In genomic region chr5:142319268-142319667, GRCm38 (mm10) we compare ENCODE assay signal across 8 mouse cellular contexts.
DNase-seq lines count a peak whose midpoint lies in the region; ATAC-seq and TF ChIP-seq lines count a peak whose summit lies in the region.

No protein-coding gene starts in this region.

- peaks cover 5% of the 10 kb centered on the region; the same call in 1 of the 2 replicates for H3K27me3 ChIP-seq in E14TG2a.4 (ENCODE audit: insufficient read depth, low read length)
- no peaks in the 10 kb centered on the region for H3K27me3 ChIP-seq in liver, postnatal 0 days (ENCODE audit: insufficient read depth, low read length)

- peak; percentile 70 for ATAC-seq in erythroblast, adult 5-6 weeks (replicated peaks; ENCODE audit: low FRiP score, poor library complexity, severe bottlenecking)
- ATAC-seq in liver, postnatal 0 days, result 0 out of 2 replicates have a peak, but pooled peaks have one; percentile 25

- TF ChIP-seq CTCF in E14TG2a.4 (conservative IDR thresholded peaks at IDR 0.05; ENCODE audit: low read length), result peak; percentile 75
- peak; percentile 86 for TF ChIP-seq CTCF in liver, postnatal 0 days (IDR thresholded peaks at IDR 0.05; ENCODE audit: low read depth)

- H3K27ac ChIP-seq in liver, postnatal 0 days (ENCODE audit: low read depth), result no peak overlapping the region

- H3K36me3 ChIP-seq in E14TG2a.4 (ENCODE audit: insufficient read depth, low read length), result no peaks in the 10 kb centered on the region
- no peaks in the 10 kb centered on the region for H3K36me3 ChIP-seq in liver, postnatal 0 days (replicated peaks; ENCODE audit: insufficient read depth, low read length)

- H3K4me3 ChIP-seq in E14TG2a.4 (replicated peaks; ENCODE audit: low read length), result peak overlapping the region; percentile 43
- H3K4me3 ChIP-seq in liver, postnatal 0 days (ENCODE audit: low read depth, low read length), result no peak overlapping the region

- no peak overlapping the region for H3K9ac ChIP-seq in liver, postnatal 0 days (replicated peaks)

- intact Hi-C loops in heart, postnatal 25 days (cut with DNase I), result loop anchor here (2.0 to 5.0 kb wide), 5 partner anchors 334 to 1472 kb away; partner anchors contain the start of gene Sdk1

- no peak overlapping the region for H3K4me2 ChIP-seq in liver, postnatal 0 days (ENCODE audit: low read depth, low read length)

- peak; percentile 69 for DNase-seq in brain, adult 2 months (ENCODE audit: low read depth, low spot score)
- peak; percentile 3 for DNase-seq in heart, postnatal 25 days (ENCODE audit: low spot score)
- peak; percentile 37 for DNase-seq in large intestine, adult 2 months (ENCODE audit: low read depth, low spot score)
- DNase-seq in liver, postnatal 0 days, result peak; percentile 59
- peak; percentile 47 for DNase-seq in retina, adult 2 months (ENCODE audit: low read depth, low spot score)
- peak; percentile 26 to 42 for DNase-seq in thymus, postnatal 36 days

- no peak for TF ChIP-seq EP300 in liver, postnatal 0 days (IDR thresholded peaks at IDR 0.05; ENCODE audit: low read depth)

- H3K4me1 ChIP-seq in E14TG2a.4 (replicated peaks; ENCODE audit: low read depth, low read length), result peaks cover 10% of the 10 kb centered on the region
- no peaks in the 10 kb centered on the region for H3K4me1 ChIP-seq in liver, postnatal 0 days (ENCODE audit: insufficient read depth)

- no peaks in the 10 kb centered on the region for H3K9me3 ChIP-seq in E14TG2a.4 (ENCODE audit: low read length)
- no peaks in the 10 kb centered on the region for H3K9me3 ChIP-seq in liver, postnatal 0 days (ENCODE audit: low read length)

- 2% methylated on average over 7 of the region's 7 CpGs for WGBS in large intestine, adult 2 months
- 3% methylated on average over 7 of the region's 7 CpGs for WGBS in liver, postnatal 0 days (ENCODE audit: insufficient replicate concordance)

Comparison
In these comparisons a context has a peak if more than half of its experiments do, and no peak if none do; other contexts are left out.
1. DNase-seq: peak in every context shown above with its lines; median percentile 69 in brain, adult 2 months; 59 in liver, postnatal 0 days; 47 in retina, adult 2 months; 37 in large intestine, adult 2 months; 34 in thymus, postnatal 36 days; 3 in heart, postnatal 25 days.